Mouse (Mus musculus): ENCODE results near the gene Morn1. TPM values are rescaled to one million over a fixed set of nuclear protein-coding genes. Genes with fewer than 3 reads are reported as not detected.

Gene Morn1
- polyA plus RNA-seq, 1 experiment: 6.5 TPM

- no peak for TF ChIP-seq CTCF (IDR thresholded peaks at IDR 0.05; ENCODE audit: control insufficient read depth, insufficient read depth, low read length)
- no peak for TF ChIP-seq POLR2A (IDR thresholded peaks at IDR 0.05; ENCODE audit: borderline replicate concordance, control insufficient read depth, low read depth, low read length)
- WGBS: 46% methylated on average over 10 of the region's 10 CpGs
- no peaks in the 10 kb centered on the region for H3K4me1 ChIP-seq (ENCODE audit: control insufficient read depth, insufficient read depth, low read length)
- no peak overlapping the region for H3K27ac ChIP-seq (ENCODE audit: control insufficient read depth, insufficient read depth, low read depth, low read length, poor library complexity)
- no peak overlapping the region for H3K4me3 ChIP-seq (replicated peaks; ENCODE audit: control insufficient read depth, low read depth, low read length)
These were observed 28.1 kb upstream of the Morn1 start for GRCm38 (mm10) chr4:155058325-155058724.

GRCm38 (mm10) chr4:155063895-155064294 lies 22.5 kb upstream of the Morn1 start:
- TF ChIP-seq POLR2A (IDR thresholded peaks at IDR 0.05; ENCODE audit: borderline replicate concordance, control insufficient read depth, low read depth, low read length) (no peak), CTCF (IDR thresholded peaks at IDR 0.05; ENCODE audit: control insufficient read depth, insufficient read depth, low read length) (no peak)
- Histone ChIP-seq H3K4me1 (ENCODE audit: control insufficient read depth, insufficient read depth, low read length) (peaks cover 1% of the 10 kb centered on the region; the same call in 1 of the 2 replicates), H3K4me3 (replicated peaks; ENCODE audit: control insufficient read depth, low read depth, low read length) (no peak overlapping the region), H3K27ac (ENCODE audit: control insufficient read depth, insufficient read depth, low read depth, low read length, poor library complexity) (no peak overlapping the region)
- 64% methylated on average over 3 of the region's 3 CpGs for WGBS

DNA sequence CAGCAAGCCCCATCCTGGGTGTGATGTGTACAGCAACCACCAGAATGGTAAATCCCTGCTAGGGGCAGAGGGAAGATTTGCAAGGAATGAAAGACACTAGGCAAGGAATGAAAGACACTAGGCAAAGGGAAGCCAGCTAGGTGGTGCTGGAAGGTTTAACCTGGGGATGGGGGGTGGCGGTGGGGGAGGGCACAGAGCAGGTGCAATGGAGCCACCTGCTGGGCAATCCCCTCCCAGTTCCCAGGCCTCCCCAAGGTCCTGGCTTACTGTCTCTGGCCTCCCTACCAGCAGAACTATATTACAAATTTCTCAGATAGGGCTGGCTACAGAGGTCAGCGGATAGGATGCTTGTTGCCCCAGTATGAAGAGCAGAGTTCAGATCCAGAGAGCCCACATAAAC lies 21.9 kb upstream of the Morn1 start:
- Histone ChIP-seq H3K4me1 (ENCODE audit: control insufficient read depth, insufficient read depth, low read length) (peaks cover 1% of the 10 kb centered on the region; the same call in 1 of the 2 replicates), H3K4me3 (replicated peaks; ENCODE audit: control insufficient read depth, low read depth, low read length) (no peak overlapping the region), H3K27ac (ENCODE audit: control insufficient read depth, insufficient read depth, low read depth, low read length, poor library complexity) (no peak overlapping the region)
- no peak for TF ChIP-seq CTCF (IDR thresholded peaks at IDR 0.05; ENCODE audit: control insufficient read depth, insufficient read depth, low read length)
- TF ChIP-seq POLR2A (IDR thresholded peaks at IDR 0.05; ENCODE audit: borderline replicate concordance, control insufficient read depth, low read depth, low read length): no peak
- 86% methylated on average over 2 of the region's 2 CpGs for WGBS

GRCm38 (mm10) chr4:155065970-155066833 lies 20.2 kb upstream of the Morn1 start:
- Histone ChIP-seq H3K4me3 (replicated peaks; ENCODE audit: control insufficient read depth, low read depth, low read length) (peak overlapping the region; percentile 49), H3K4me1 (ENCODE audit: control insufficient read depth, insufficient read depth, low read length) (peaks cover 1% of the 10 kb centered on the region; the same call in 1 of the 2 replicates), H3K27ac (ENCODE audit: control insufficient read depth, insufficient read depth, low read depth, low read length, poor library complexity) (peak overlapping the region; percentile 41)
- TF ChIP-seq POLR2A (IDR thresholded peaks at IDR 0.05; ENCODE audit: borderline replicate concordance, control insufficient read depth, low read depth, low read length) (no peak), CTCF (IDR thresholded peaks at IDR 0.05; ENCODE audit: control insufficient read depth, insufficient read depth, low read length) (peak; percentile 60)
- WGBS: 2% methylated on average over 15 of the region's 15 CpGs

DNA sequence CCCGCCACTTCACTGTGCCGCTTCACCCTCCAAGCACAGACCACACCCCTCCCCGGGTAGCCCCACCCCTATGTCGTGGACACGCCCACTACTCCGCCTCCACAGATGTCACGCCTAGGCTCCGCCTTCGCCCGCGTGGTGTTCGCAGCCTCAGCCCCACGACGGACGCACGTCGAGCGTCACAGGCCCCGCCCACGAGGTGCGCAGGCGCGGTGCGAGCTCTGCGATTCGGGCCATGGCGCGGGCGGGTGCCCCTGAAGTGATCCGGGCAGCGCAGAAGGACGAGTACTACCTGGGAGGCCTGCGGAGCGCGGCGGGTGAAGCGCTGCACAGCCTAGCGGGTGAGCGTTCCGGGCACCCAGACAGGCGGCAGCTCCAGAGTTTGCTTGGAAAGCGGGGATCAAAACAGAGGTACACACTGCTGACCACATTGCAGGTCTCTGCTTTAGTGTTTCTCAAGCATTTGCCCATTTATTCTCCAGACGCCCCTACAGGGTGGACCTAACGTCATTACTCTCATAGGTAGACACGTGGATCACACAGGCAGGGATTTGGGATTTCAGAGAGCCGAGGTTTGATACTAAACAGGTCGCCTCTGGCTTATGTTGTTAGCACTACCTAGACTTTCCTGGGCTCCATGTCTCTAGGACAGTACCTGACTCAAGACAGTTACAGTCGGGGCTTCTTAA lies 19.4 kb upstream of the Morn1 start, which contains the start of gene Pex10:
Pex10 (plus strand) TSS at position 183 of the 689 bp plus-strand sequence.
- TF ChIP-seq CTCF (IDR thresholded peaks at IDR 0.05; ENCODE audit: control insufficient read depth, insufficient read depth, low read length) (peak; percentile 0; the same call in 1 of the 2 replicates), POLR2A (IDR thresholded peaks at IDR 0.05; ENCODE audit: borderline replicate concordance, control insufficient read depth, low read depth, low read length) (peak; percentile 86; the same call in 1 of the 2 replicates)
- under 1% methylated on average over 48 of the region's 48 CpGs for WGBS
- Histone ChIP-seq H3K27ac (ENCODE audit: control insufficient read depth, insufficient read depth, low read depth, low read length, poor library complexity) (peak within 1 kb of the TSS; percentile 46), H3K4me3 (replicated peaks; ENCODE audit: control insufficient read depth, low read depth, low read length) (peak within 1 kb of the TSS; percentile 73), H3K4me1 (ENCODE audit: control insufficient read depth, insufficient read depth, low read length) (peaks cover 1% of the 10 kb centered on the region; the same call in 1 of the 2 replicates)

DNA sequence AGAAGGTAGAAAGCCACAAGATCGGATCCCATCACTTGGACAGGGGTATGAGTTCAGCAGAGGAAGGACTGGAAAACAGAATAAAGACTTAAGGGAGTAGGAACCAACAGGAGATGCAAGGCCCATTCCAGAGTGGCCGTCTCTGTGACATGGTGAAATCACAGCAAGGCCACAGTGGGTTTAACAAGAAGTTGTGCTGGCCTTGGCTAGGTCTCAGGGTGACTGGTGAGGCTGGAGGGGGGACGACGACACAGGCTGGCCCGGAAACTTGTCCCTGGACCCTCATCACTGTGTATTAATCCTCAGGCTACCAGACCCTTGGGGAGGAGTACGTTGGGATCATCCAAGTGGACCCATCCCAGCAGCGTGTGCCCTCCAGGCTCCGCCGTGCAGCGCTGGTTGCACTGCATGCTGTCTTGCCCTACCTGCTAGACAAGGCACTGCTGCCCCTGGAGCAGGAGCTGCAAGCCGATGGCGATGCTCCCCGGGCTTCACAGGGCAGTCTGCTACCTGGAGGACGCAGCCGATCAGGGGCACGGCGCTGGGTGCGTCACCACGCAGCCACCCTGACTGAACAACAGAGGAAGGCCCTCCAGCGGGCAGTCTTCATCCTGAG lies 17.9 kb upstream of the Morn1 start:
- TF ChIP-seq CTCF (IDR thresholded peaks at IDR 0.05; ENCODE audit: control insufficient read depth, insufficient read depth, low read length): no peak
- no peak for TF ChIP-seq POLR2A (IDR thresholded peaks at IDR 0.05; ENCODE audit: borderline replicate concordance, control insufficient read depth, low read depth, low read length)
- Histone ChIP-seq H3K27ac (ENCODE audit: control insufficient read depth, insufficient read depth, low read depth, low read length, poor library complexity) (no peak overlapping the region), H3K4me1 (ENCODE audit: control insufficient read depth, insufficient read depth, low read length) (peaks cover 1% of the 10 kb centered on the region; the same call in 1 of the 2 replicates), H3K4me3 (replicated peaks; ENCODE audit: control insufficient read depth, low read depth, low read length) (no peak overlapping the region)
- WGBS: 93% methylated on average over 20 of the region's 20 CpGs

DNA sequence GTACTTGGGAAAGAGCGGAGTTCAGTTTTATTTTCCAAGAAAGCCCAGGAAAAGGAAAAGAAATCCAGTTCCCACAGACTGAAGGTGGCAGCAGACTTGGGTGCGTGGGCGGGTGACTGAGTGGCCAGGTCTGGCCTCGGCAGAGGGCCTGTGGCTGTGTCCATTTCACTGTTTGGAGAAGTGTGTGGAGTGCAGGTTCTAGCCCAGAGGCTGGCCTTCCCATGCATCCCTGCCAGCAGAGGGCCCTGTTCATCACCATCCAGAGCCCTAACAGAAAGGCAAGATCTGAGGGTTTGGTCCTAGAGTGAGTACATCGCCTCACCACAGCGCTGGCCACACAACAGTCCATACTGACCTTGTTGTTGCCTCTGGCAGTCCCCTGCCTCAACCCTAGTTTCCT lies 17.2 kb upstream of the Morn1 start:
- 90% methylated on average over 6 of the region's 6 CpGs for WGBS
- TF ChIP-seq POLR2A (IDR thresholded peaks at IDR 0.05; ENCODE audit: borderline replicate concordance, control insufficient read depth, low read depth, low read length) (no peak), CTCF (IDR thresholded peaks at IDR 0.05; ENCODE audit: control insufficient read depth, insufficient read depth, low read length) (peak; percentile 22; the same call in 1 of the 2 replicates)
- no peak overlapping the region for H3K4me3 ChIP-seq (replicated peaks; ENCODE audit: control insufficient read depth, low read depth, low read length)

More for the DNA sequence above, 17.2 kb upstream of the Morn1 start:
- Histone ChIP-seq H3K27ac (ENCODE audit: control insufficient read depth, insufficient read depth, low read depth, low read length, poor library complexity) (no peak overlapping the region), H3K4me1 (ENCODE audit: control insufficient read depth, insufficient read depth, low read length) (peaks cover 1% of the 10 kb centered on the region; the same call in 1 of the 2 replicates)

All from bone marrow, adult 2 months (tissue).